Mouse (Mus musculus): ENCODE data around the gene Ddb1. TPM values are rescaled to one million over a fixed set of nuclear protein-coding genes. Genes with fewer than 3 reads are reported as not detected.
A peak's percentile ranks its signal among the peaks of the same experiment; 100 is the strongest.

Ddb1 gene
- polyA plus RNA-seq, 1 experiment, result 21.0 TPM

- TF ChIP-seq GATA1 (IDR thresholded peaks at IDR 0.05; ENCODE audit: low read length), result no peak
These were observed 66.8 kb downstream of the Ddb1 start for GRCm38 (mm10) chr19:10671854-10672417.

DNA sequence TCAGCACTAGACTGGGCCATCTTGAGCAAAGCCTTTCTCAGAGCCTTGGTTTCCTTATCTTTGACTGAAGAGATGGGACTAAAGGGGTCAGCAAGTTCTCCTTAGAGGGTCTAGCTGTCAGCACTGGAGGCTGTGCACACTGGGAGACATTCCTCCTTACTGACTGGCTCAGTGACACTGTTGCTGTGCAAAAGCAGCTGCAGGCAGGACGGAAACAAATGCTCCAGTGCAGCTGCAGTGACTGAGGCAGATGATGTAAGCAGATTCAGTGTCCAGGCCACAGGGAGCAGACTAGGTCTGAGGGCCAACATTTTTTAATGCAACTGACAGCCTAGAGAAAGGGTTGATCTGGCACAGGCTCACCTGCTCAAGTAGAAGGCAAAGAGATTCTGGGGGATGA lies 68.1 kb downstream of the Ddb1 start:
- no peak for TF ChIP-seq GATA1 (IDR thresholded peaks at IDR 0.05; ENCODE audit: low read length)

DNA sequence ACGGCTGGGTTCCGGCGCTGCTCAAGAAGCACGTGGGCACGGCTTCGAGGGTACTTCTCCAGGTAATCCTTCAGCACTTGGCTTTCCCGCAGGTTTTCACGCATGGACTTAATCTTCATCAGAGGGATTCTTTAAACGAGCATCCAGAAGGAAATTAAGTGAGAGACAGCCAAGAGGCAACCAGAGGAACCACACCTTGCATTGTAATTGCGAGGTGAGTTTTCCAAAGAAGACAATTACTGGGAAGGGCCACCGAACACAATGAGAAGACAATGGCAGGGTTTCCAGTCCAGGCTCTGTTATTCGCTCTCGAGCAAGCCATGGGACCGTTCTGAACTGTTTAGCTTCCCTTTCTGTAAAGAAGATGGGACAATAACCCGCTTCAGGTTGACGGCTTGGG lies 71.5 kb downstream of the Ddb1 start:
- no peak for TF ChIP-seq GATA1 (IDR thresholded peaks at IDR 0.05; ENCODE audit: low read length)

GRCm38 (mm10) chr19:10677915-10678771 lies 73.0 kb downstream of the Ddb1 start, which contains the start of gene Pga5:
TSS of gene Pga5 (minus strand) at chr19:10678071.
- peak; percentile 30 for TF ChIP-seq GATA1 (IDR thresholded peaks at IDR 0.05; ENCODE audit: low read length)

- no peak for TF ChIP-seq GATA1 (IDR thresholded peaks at IDR 0.05; ENCODE audit: low read length)
These were observed 73.6 kb downstream of the Ddb1 start for GRCm38 (mm10) chr19:10678772-10679067.

Other genes with a start within 250 kb of the Ddb1 start
- not detected in 2 replicates for gene Syt7, start 216.2 kb upstream of the Ddb1 start, polyA plus RNA-seq (2012)
- gene Lrrc10b, start 147.9 kb upstream of the Ddb1 start, polyA plus RNA-seq (2012), result not detected in 2 replicates
- 0.35 and 0.75 TPM in 2 replicates for gene Ppp1r32, start 122.4 kb upstream of the Ddb1 start, polyA plus RNA-seq (2012)
- gene Cpsf7, start 80.1 kb upstream of the Ddb1 start, polyA plus RNA-seq (2012), result 29.9 and 62.4 TPM in 2 replicates
- gene Sdhaf2, start 79.2 kb upstream of the Ddb1 start, polyA plus RNA-seq (2012), result 5.0 and 5.7 TPM in 2 replicates
- gene Tmem216, start 49.1 kb upstream of the Ddb1 start, polyA plus RNA-seq (2012), result 0.81 and 1.8 TPM in 2 replicates
- 7.4 and 8.4 TPM in 2 replicates for gene Cyb561a3, start 28.2 kb upstream of the Ddb1 start, polyA plus RNA-seq (2012)
- gene Tmem138, start 28.0 kb upstream of the Ddb1 start, polyA plus RNA-seq (2012), result 4.4 and 5.6 TPM in 2 replicates
- gene Tkfc, start 327 bp downstream of the Ddb1 start, polyA plus RNA-seq (2012), result 2.5 and 6.5 TPM in 2 replicates
- gene Vwce, start 28.9 kb downstream of the Ddb1 start, polyA plus RNA-seq (2012), result 0.18 and 0.25 TPM in 2 replicates
- not detected in 2 replicates for gene Pga5, start 72.7 kb downstream of the Ddb1 start, polyA plus RNA-seq (2012)
- 37.6 and 43.0 TPM in 2 replicates for gene Vps37c, start 83.4 kb downstream of the Ddb1 start, polyA plus RNA-seq (2012)
- not detected in 2 replicates for gene Cd5, start 133.7 kb downstream of the Ddb1 start, polyA plus RNA-seq (2012)
- not detected in 2 replicates for gene Cd6, start 224.7 kb downstream of the Ddb1 start, polyA plus RNA-seq (2012)
- gene Slc15a3, start 234.4 kb downstream of the Ddb1 start, polyA plus RNA-seq (2012), result not detected in 2 replicates